Comparison of ENCODE assay signal across 9 mouse cellular contexts in the genomic region with DNA sequence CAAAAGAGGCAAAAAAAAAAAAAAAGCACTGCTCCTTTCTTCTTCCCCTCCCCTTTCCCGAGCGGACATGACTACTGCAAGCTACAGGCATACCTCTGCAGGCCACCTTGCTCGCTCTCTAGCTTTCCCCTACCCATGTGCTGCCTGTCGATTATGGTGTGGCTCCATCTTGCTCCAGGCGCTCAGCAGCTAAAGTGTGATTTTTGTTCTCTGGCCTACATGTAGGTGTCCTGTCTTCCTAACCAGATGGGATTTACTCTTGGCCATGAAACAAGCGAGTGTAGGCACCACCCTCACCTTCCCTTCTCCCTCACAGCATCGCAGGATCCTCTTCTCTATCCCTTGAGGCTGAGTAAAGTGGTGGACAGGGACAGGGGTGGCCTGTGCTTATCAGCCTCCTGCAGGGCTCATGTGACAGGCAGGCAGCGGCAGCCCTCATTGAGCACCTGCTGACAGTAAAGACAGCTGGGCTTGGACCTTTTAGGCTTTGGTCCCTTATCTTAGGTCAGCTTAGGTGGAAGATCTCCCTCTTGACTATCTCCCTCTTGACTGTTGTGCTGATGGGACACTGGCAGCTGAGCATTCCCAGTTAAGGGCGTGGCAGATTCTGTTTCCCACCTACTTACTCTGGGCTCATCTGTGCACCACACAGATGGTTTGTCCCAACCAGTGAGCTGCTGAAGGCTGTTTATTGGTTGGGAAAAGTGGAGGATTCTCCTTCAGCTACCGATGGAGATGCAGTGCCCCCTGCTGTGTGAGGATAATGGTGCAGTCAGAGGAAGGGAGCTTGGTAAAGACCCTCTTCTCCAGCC. TPM values are rescaled to one million over a fixed set of nuclear protein-coding genes. Genes with fewer than 3 reads are reported as not detected.
DNase-seq lines count a peak whose midpoint lies in the region; ATAC-seq and TF ChIP-seq lines count a peak whose summit lies in the region.
"Had no signal": no experiment of that assay in that cellular context is flagged by ENCODE, and none has a peak within 500 bp of the region (broad histone marks: within the 10 kb centered on the region; RNA-seq: fewer than 3 reads in every experiment).

No protein-coding gene starts in this region.

- TF ChIP-seq CTCF in testis, adult 2 months (IDR thresholded peaks at IDR 0.05; ENCODE audit: control insufficient read depth, insufficient read depth, insufficient replicate concordance, low read depth, low read length), result peak; percentile 24; the same call in 1 of the 2 replicates

- H3K9me3 ChIP-seq in heart, embryonic 16.5 days (replicated peaks; ENCODE audit: control insufficient read depth, low read length), result no peaks in the 10 kb centered on the region

- no peaks in the 10 kb centered on the region for H3K4me1 ChIP-seq in testis, adult 2 months (ENCODE audit: control insufficient read depth, insufficient read depth, low read length)
- peaks cover 27% of the 10 kb centered on the region for H3K4me1 ChIP-seq in heart, embryonic 16.5 days (ENCODE audit: control insufficient read depth, insufficient read depth, low read length)

- no peak overlapping the region for H3K4me3 ChIP-seq in testis, adult 2 months (ENCODE audit: control insufficient read depth, low read depth, low read length)
- no peak overlapping the region for H3K4me3 ChIP-seq in heart, embryonic 16.5 days (ENCODE audit: low read length)

- no peak for DNase-seq in testis, postnatal 14 days (ENCODE audit: low spot score)
- peak; percentile 68 for DNase-seq in embryo, embryonic 11 days
- peak; percentile 86 for DNase-seq in layer of hippocampus, adult 9-11 months
- DNase-seq in telencephalon, adult 2 months (ENCODE audit: low read depth, low spot score), result peak; percentile 82
- DNase-seq in cerebellum, adult 8-10 months, result no peak

- no peak overlapping the region for H3K4me2 ChIP-seq in heart, embryonic 16.5 days (ENCODE audit: low read depth, low read length)

- TF ChIP-seq POLR2A in testis, adult 2 months (IDR thresholded peaks at IDR 0.05; ENCODE audit: control insufficient read depth, low read depth, low read length), result no peak

- H3K27ac ChIP-seq in testis, adult 2 months (ENCODE audit: control insufficient read depth, insufficient read depth, low read depth, low read length), result no peak overlapping the region
- H3K27ac ChIP-seq in heart, embryonic 16.5 days (ENCODE audit: low read length), result peak overlapping the region; percentile 84

- H3K9ac ChIP-seq in heart, embryonic 16.5 days (ENCODE audit: low read length), result 0 out of 2 replicates have a peak overlapping the region, but pooled peaks have one; percentile 26

- WGBS in heart, embryonic 16.5 days, result 53% methylated on average over 10 of the region's 10 CpGs

- no peaks in the 10 kb centered on the region for H3K27me3 ChIP-seq in testis, adult 2 months (ENCODE audit: control insufficient read depth, insufficient read depth, low read length)
- no peaks in the 10 kb centered on the region for H3K27me3 ChIP-seq in heart, embryonic 16.5 days (ENCODE audit: control insufficient read depth, insufficient read depth, low read length)

- ATAC-seq in heart, embryonic 16.5 days (replicated peaks; ENCODE audit: extremely low read depth, insufficient read depth, low FRiP score), result peak; percentile 23; the same call in 1 of the 2 replicates
- peak; percentile 84 for ATAC-seq in megakaryocyte-erythroid progenitor cell, adult 5-6 weeks (replicated peaks; ENCODE audit: low FRiP score, low TSS enrichment, poor library complexity, severe bottlenecking)

- H3K36me3 ChIP-seq in testis, adult 2 months (ENCODE audit: control insufficient read depth, insufficient read depth, low read length), result peaks cover 6% of the 10 kb centered on the region
- peaks cover 60% of the 10 kb centered on the region for H3K36me3 ChIP-seq in heart, embryonic 16.5 days (ENCODE audit: control insufficient read depth, insufficient read depth)

RNA-seq across cellular contexts. Expression of gene Psmc3, which starts 6.9 kb away (rescaled TPM):
- 435 and 494 TPM in 2 replicates for polyA plus RNA-seq in testis, adult 2 months (2012; rRNA removed)
- polyA plus RNA-seq in heart, embryonic 16.5 days (2015; fragmentation: Nextera tagmentation; extraction: Ambion mirVana), result 239 and 255 TPM in 2 replicates
- 172 and 200 TPM in 2 replicates for total RNA-seq in megakaryocyte-erythroid progenitor cell, adult 5-6 weeks (2014; fragmentation: Nextera tagmentation)
- total RNA-seq in megakaryocyte-erythroid progenitor cell, adult 5-6 weeks (2017), result 297 and 355 TPM in 2 replicates

RNA-seq across cellular contexts. Expression of gene Slc39a13, which starts 9.5 kb away (rescaled TPM):
- 65.7 and 67.9 TPM in 2 replicates for polyA plus RNA-seq in testis, adult 2 months (2012; rRNA removed)
- 56.9 and 61.3 TPM in 2 replicates for polyA plus RNA-seq in heart, embryonic 16.5 days (2015; fragmentation: Nextera tagmentation; extraction: Ambion mirVana)
- 18.9 and 21.3 TPM in 2 replicates for total RNA-seq in megakaryocyte-erythroid progenitor cell, adult 5-6 weeks (2014; fragmentation: Nextera tagmentation)
- total RNA-seq in megakaryocyte-erythroid progenitor cell, adult 5-6 weeks (2017), result 6.4 and 10.6 TPM in 2 replicates

RNA-seq across cellular contexts. Expression of gene Spi1, which starts 21.4 kb away (rescaled TPM):
- polyA plus RNA-seq in testis, adult 2 months (2012; rRNA removed), result 2.5 and 2.9 TPM in 2 replicates
- 3.6 and 5.2 TPM in 2 replicates for polyA plus RNA-seq in heart, embryonic 16.5 days (2015; fragmentation: Nextera tagmentation; extraction: Ambion mirVana)
- total RNA-seq in megakaryocyte-erythroid progenitor cell, adult 5-6 weeks (2014; fragmentation: Nextera tagmentation), result 5.9 and 10.4 TPM in 2 replicates
- total RNA-seq in megakaryocyte-erythroid progenitor cell, adult 5-6 weeks (2017), result 3.7 and 8.8 TPM in 2 replicates

RNA-seq across cellular contexts. Expression of gene Rapsn, which starts 25.3 kb away (rescaled TPM):
- polyA plus RNA-seq in testis, adult 2 months (2012; rRNA removed), result 6.7 and 7.1 TPM in 2 replicates
- 40.9 and 43.4 TPM in 2 replicates for polyA plus RNA-seq in heart, embryonic 16.5 days (2015; fragmentation: Nextera tagmentation; extraction: Ambion mirVana)
- not detected in 2 replicates for total RNA-seq in megakaryocyte-erythroid progenitor cell, adult 5-6 weeks (2014; fragmentation: Nextera tagmentation)
- 0.80 TPM in 1 of 2 replicates, not detected in the other for total RNA-seq in megakaryocyte-erythroid progenitor cell, adult 5-6 weeks (2017)

RNA-seq across cellular contexts. Expression of gene Mybpc3, which starts 57.2 kb away (rescaled TPM):
- 0.04 TPM in 1 of 2 replicates, not detected in the other for polyA plus RNA-seq in testis, adult 2 months (2012; rRNA removed)
- 1,022 and 1,203 TPM in 2 replicates for polyA plus RNA-seq in heart, embryonic 16.5 days (2015; fragmentation: Nextera tagmentation; extraction: Ambion mirVana)
- total RNA-seq in megakaryocyte-erythroid progenitor cell, adult 5-6 weeks (2014; fragmentation: Nextera tagmentation), result not detected in 2 replicates
- total RNA-seq in megakaryocyte-erythroid progenitor cell, adult 5-6 weeks (2017), result 0.42 TPM in 1 of 2 replicates, not detected in the other
- total RNA-seq: gastrocnemius, postnatal 36 days had no signal

Comparison
In these comparisons a context has a peak if more than half of its experiments do, and no peak if none do; other contexts are left out.
1. DNase-seq: peak in embryo, embryonic 11 days (single experiment), layer of hippocampus, adult 9-11 months (single experiment) and telencephalon, adult 2 months (single experiment); none in testis, postnatal 14 days (single experiment) and cerebellum, adult 8-10 months (single experiment).